Mouse (Mus musculus): ENCODE data around the gene Fgf12.
A peak's percentile ranks its signal among the peaks of the same experiment; 100 is the strongest.

Gene Fgf12

GRCm38 (mm10) chr16:28610940-28611339 lies 141.9 kb downstream of the Fgf12 start:
- DNase-seq (ENCODE audit: low read depth, low spot score): peak; percentile 51

DNA sequence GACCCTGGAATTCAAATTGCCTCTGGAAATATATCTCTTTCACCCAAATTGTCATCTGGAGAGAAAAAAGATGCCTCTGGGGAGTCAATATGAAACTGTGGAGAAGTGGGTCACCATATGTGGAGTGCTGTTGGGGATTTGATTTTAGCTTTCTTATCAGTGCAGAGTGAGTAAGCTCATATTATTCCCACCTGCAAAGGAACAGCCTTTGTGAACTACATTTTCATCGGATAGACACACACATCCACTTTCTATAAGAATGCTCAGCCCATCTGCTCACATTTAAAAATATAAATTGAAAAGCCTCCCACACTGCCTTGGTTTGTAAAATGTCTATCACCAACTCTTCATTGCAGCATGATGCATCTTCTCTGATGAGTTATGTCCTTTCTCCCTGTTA lies 149.7 kb downstream of the Fgf12 start:
- no peak for DNase-seq (ENCODE audit: low read depth, low spot score)

DNA sequence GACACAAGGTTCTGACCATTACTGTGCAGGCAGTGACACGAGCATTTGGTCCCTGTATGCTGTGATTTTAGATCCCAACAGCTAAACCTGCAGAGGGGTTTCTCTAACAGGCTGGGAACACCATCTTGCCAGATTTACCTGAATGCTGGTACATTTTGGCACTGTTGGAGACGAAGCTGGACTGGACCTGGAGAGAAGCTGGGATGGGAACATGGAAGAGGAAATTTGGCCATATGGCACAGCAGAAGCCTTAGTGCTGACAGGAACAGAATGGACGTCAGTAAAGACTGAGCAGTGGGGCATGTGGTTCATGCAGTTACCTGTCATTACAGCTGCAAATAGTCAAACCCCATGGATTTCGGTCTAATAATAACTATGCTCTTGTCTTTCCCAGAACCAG lies 151.1 kb downstream of the Fgf12 start:
- no peak for DNase-seq (ENCODE audit: low read depth, low spot score)

DNA sequence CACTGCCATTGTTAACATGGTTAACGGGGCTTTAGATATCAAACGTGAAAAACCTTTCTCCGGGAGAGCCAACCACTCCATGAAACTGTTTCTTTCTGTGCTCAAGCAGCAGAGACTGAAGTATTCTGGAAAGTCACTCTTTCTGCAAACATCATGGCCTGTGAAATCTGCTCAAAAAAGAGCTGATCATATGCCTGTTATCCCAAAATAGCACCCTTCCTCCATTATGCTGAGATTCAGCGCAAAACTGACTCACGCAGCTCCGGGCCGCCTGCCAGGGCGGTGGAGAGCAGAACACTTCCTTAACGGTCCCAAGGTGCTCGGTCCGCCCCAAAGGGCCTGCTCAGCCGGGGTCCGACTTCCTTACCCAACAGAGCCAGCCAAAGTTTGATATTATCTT lies 156.8 kb downstream of the Fgf12 start:
- no peak for DNase-seq (ENCODE audit: low read depth, low spot score)

- DNase-seq (ENCODE audit: low read depth, low spot score): peak; percentile 59
Measured at GRCm38 (mm10) chr16:28593075-28593915, 159.6 kb downstream of the Fgf12 start.

DNA sequence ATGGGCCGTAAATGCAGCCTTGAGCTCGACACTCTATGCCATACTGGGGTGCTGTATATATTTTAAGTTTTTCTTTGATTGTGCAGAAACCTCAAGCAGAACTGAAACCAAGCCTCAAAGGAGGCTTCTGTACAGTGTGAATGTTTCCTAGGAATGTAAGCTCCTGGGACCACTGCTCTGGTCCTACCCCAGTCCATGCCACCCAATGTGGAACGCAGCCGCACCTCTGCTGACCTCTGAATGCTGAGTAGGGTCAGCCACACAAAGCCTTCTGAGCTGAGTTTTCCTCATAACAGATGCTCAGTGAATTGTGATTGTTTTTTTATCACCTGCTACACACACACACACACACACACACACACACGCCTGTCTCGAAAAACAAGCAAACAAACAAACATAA lies 160.4 kb downstream of the Fgf12 start:
- no peak for DNase-seq (ENCODE audit: low read depth, low spot score)

- no peak for DNase-seq (ENCODE audit: low read depth, low spot score)
Measured at GRCm38 (mm10) chr16:28591583-28591982, 161.3 kb downstream of the Fgf12 start.

GRCm38 (mm10) chr16:28572212-28572611 lies 180.7 kb downstream of the Fgf12 start:
- DNase-seq (ENCODE audit: low read depth, low spot score): no peak

- no peak for DNase-seq (ENCODE audit: low read depth, low spot score)
Measured at GRCm38 (mm10) chr16:28564716-28565217, 188.1 kb downstream of the Fgf12 start.

- peak; percentile 70 for DNase-seq (ENCODE audit: low read depth, low spot score)
Measured at GRCm38 (mm10) chr16:28564075-28564715, 188.7 kb downstream of the Fgf12 start.

GRCm38 (mm10) chr16:28562847-28563246 lies 190.0 kb downstream of the Fgf12 start:
- no peak for DNase-seq (ENCODE audit: low read depth, low spot score)

- DNase-seq (ENCODE audit: low read depth, low spot score): no peak
Measured at GRCm38 (mm10) chr16:28555219-28555618, 197.6 kb downstream of the Fgf12 start.

GRCm38 (mm10) chr16:28539423-28539822 lies 213.4 kb downstream of the Fgf12 start:
- DNase-seq (ENCODE audit: low read depth, low spot score): no peak

DNA sequence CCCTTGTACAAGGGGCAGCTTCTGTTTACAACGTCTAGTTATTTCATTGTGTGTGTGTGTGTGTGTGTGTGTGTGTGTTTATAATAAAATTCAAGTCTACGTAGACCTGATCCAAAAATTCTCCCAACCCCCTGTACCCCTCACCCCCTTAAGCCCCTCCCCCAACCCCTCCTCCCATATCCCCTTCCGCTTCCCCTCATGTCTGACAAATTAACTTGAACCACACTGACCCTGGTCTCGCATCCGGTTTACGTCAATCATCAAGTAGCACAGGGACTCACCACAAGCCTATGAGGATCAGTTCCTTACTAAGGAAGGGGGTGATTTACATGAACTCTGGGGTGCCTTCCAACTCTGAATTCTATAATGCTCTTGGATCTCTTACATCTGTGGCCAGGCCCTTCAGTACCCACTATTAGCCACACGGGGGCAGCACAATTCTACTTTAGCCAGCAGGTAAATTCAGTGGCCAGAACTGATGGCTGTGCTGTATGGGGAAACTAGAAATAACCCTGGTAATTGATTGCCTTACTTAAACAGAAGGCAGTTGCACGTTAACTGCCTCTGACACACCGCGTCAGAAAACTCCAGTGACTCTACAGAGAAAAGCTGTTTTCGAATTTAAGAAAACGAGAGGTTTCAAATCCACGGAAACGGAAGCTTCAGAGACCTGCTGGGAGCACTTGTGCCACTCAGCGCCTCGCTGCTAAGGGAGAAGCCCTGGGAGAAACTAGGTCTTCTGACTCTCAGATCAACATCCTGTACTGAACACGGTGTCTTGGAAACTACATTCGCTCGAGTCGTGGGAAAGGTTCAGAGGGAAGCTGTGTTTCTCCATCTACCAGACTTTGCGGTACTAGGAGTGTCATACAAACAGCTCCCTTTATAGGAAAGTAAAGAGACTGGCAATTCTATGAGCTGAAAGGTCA lies 235.0 kb downstream of the Fgf12 start:
- peak; percentile 64 for DNase-seq (ENCODE audit: low read depth, low spot score)

DNA sequence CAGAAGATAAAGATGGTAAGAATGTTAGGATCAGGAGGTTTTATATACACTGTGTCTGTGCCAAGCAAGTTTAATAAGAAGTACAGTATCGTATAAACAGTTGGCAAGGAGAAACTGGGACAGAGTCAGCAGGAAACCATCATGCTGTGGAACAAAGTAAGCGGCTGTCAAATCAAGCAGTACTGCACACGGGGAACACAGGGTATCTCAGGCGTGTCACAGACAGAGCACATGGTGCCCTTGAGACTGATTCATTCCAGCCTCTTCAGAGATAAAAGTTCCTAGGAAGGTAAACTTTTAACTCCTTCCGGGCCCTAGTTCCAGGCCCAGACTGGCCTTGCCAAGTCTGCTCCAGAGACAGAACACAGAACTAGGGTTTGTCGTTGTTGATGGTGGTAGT lies 240.4 kb downstream of the Fgf12 start:
- DNase-seq (ENCODE audit: low read depth, low spot score): no peak

- no peak for DNase-seq (ENCODE audit: low read depth, low spot score)
Measured at GRCm38 (mm10) chr16:28511413-28511812, 241.5 kb downstream of the Fgf12 start.

GRCm38 (mm10) chr16:28497971-28498607 lies 254.8 kb downstream of the Fgf12 start:
- no peak for DNase-seq (ENCODE audit: low read depth, low spot score)

DNA sequence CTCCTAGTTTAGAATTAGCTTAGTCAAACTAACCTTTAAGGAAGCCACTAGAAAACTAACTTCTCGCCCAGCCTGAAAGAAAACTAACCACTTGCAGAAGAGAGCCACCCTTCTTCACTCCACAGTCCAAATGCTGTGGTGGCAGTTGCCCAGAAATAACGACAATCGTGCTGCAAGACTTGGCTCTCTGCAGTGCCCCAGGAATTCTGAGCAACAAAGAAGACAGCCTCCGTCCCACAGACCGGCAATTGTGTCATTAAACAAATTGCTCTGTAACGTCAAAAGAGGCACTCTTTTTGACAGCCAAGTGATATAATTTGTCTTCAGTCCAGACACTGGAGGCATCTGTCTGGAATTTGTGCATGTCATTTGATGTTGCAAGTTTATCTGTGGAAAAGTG lies 261.2 kb downstream of the Fgf12 start:
- DNase-seq (ENCODE audit: low read depth, low spot score): no peak

GRCm38 (mm10) chr16:28490515-28490914 lies 262.4 kb downstream of the Fgf12 start:
- DNase-seq (ENCODE audit: low read depth, low spot score): peak; percentile 59

DNA sequence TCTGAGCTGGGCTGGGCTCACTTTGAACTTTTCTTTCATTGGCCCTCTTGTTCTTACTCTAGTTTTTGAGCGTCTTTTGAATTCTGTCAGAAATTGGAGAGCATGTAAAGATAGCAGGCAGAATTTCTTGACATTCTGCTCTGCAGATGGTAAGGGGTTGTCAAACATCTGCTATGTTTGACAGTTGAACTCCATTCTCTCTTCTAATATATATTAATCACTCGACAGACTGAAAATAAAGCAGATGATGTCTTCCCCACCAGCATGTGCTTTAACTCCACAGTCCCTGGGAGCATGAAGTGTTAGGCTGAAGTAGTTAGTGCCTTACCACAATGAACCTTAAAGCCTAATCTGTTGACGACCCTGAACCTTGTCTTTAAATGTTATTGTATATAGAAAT lies 267.9 kb downstream of the Fgf12 start:
- no peak for DNase-seq (ENCODE audit: low read depth, low spot score)

GRCm38 (mm10) chr16:28479022-28479421 lies 273.8 kb downstream of the Fgf12 start:
- no peak for DNase-seq (ENCODE audit: low read depth, low spot score)

Measured in embryo, embryonic 11.5 days (tissue).